Mouse (Mus musculus): ENCODE measurements at regions not wholly inside any gene's neighbourhood (a gene's known extent, or its start where the extent isn't known, plus 50 kb on each side); places are given as distances from the start of the nearest gene placed in this dataset.
A peak's percentile ranks its signal among the peaks of the same experiment; 100 is the strongest.

DNA sequence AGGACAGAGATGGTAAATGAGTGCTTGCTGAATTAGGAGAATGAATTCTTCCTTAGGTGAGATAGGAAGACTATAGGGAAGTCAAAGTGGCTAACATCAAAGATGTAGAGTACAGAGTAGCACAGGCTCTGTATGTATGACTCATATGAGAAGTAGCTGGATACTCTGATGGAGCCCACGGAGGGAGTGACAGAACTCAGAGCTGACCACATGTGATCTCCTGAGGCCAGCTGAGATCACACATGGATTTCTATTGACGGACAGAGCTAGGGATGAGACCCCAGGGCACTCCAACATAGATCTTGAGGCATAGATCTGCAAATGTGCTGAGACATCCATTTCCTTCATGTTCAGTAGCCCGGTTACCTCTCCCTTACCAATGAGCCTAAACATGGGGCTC lies 66.0 kb downstream of the Cops8 start:
- no peak for DNase-seq (ENCODE audit: low spot score)

GRCm38 (mm10) chr1:90669237-90669636 lies 66.5 kb downstream of the Cops8 start:
- DNase-seq (ENCODE audit: low spot score), result no peak

- DNase-seq (ENCODE audit: low spot score), result no peak
Observed at GRCm38 (mm10) chr1:90670346-90670745, 67.6 kb downstream of the Cops8 start.

GRCm38 (mm10) chr1:90673751-90674150 lies 71.0 kb downstream of the Cops8 start:
- DNase-seq (ENCODE audit: low spot score), result no peak

DNA sequence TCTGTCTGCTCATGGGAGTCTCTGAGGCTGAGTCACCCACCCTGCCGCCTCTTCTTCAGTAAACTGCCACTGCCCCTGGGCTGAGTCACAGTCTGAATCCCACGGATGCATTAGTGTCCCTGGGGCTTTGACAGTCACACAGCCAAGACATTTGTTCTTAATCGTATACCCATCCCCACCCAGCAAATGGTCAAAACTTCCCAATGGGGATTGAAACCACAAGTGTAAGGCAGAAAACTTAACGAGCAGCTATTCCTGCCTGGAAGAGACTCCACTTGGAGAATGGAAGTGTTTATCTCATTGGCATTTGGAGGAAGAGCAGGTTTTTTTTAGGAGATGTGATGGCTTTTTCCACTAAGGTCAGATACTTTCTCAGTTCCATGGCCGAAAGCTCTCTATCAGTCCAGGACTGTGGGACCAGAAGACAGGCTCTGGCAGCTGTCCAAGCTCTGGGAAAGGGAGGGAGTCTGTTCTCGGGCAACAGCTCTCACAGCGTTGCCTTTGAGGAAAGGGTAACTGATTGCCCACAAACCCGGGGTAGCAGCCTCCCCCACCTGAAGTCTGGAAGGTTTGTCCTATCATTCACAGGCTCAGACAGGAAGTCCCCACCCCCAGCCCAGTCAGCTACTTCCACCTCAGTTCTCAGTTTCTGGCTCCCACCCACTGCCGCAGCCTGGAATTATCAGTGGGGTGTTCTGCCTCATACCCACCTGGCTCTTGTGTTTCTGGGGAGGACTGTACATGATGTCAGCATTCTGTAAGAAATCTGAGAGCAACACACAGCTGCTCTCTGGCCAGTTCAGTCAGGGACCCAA lies 73.6 kb downstream of the Cops8 start:
- DNase-seq (ENCODE audit: low spot score), result peak; percentile 29

- DNase-seq (ENCODE audit: low spot score), result no peak
Observed at GRCm38 (mm10) chr1:90677188-90677587, 74.4 kb downstream of the Cops8 start.

- DNase-seq (ENCODE audit: low spot score), result no peak
Observed at GRCm38 (mm10) chr1:90677651-90678201, 74.9 kb downstream of the Cops8 start.

DNA sequence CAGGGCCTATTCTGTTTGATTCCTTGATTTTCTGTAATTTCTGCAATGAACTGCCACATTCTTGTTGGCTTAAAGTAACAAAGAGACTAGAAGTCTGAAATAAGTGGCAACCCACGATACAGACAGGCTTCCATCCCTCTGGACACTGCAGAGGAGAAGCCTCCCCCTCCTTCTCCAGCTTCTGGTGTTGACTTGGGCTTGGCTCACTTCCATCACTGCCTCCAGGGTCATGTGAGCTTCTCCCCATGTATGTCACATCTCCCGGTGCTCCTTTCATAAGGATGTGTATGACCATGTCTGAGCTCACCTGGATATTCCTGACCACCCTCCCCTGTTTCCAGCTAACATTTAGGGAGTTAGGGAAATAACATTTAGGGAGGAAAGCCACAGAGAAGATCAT lies 75.6 kb downstream of the Cops8 start:
- no peak for DNase-seq (ENCODE audit: low spot score)

GRCm38 (mm10) chr1:90688086-90688485 lies 85.3 kb downstream of the Cops8 start:
- DNase-seq (ENCODE audit: low spot score), result no peak

DNA sequence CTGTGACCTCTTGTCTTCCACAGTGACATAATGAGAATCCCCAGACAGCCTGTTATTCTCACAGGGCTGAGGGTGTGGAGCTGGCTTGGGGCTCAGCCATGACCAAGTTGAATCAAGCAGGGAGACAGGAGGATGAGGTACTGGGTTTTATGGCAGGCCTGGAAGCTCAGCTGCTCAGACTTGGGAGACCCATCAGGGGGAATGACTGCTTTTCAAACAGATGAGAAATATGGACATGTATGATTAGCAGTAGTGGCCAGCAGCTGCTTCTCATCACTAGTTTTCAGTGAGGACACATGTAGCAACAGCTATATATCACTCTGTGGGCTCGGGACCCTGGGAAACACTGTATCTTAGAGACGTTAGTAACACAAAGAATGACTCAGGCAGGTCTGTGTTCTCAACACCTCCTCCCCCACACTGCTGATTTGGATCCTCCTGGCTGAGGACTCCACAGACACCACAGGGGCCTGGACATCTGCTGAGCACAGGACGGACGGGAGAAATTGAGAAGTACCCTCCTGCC lies 87.9 kb downstream of the Cops8 start:
- peak; percentile 43 for DNase-seq (ENCODE audit: low spot score)

DNA sequence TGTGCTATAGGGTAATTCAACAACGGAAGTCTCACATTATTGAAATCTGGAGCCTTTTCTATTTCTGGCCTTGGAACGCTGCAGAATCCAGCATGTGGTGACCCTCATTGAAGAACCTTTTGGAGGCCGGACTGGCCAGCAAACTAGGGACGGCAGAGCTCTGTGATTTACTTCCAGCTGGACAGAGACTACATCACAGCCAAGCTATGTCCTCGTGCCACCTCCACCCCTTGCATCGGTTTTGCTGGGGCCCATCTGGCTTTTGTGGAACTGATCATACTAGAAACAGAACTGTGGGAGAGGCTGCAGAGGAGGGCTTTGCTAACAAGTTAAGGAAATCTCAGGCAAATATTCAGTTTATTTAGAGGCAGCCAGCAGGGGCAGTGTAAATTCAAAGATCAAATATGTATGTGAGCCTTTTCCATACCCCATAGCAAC lies 88.4 kb downstream of the Cops8 start:
- DNase-seq (ENCODE audit: low spot score), result no peak

DNA sequence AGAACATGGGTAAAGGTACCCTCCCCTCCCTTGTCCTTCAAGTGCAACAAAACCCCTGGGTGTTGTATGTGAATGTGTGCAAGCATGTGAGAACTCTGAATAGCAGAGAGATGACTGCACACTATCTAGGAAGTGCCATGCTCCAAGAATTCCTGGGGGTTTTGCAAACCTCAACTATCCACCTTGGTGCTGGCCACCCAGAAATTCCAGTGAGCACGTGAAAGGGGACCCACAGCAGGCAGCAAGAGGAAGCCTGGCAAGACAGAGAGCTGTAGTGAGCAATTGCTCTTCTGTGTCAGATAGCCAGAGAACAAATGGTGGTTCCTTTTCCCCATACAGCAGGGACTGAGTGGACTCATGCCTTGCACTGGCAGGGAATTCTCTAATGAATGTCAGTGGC lies 90.1 kb downstream of the Cops8 start:
- no peak for DNase-seq (ENCODE audit: low spot score)

- DNase-seq (ENCODE audit: low spot score), result no peak
Observed at GRCm38 (mm10) chr1:90694761-90695160, 92.0 kb downstream of the Cops8 start.

DNA sequence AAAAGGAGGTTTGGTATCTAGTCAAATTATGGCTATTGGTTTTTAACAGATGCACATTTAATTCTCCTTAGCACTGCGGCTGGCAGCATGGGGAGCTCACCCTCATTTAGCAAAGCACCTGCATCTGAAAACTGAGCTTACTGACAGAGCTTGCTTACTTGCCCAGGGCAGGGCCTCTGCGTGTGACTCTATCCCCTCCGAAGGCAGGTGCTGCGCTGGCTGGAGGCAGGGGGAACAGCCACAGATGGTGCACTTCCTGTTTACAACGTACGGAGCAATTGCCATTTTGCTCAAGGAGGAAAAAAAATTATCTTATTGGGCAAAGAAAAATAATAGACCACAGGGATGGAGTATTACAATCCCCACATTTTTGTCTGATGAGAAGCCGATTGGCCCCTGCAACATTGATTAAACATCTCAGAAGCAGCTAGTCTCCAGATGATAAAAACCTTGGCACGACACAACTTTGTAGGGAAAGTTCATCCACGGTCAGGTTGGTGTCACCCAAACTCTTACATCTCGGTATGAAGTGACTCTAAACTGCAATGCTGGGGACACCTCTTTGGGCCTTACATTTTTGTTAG lies 92.5 kb downstream of the Cops8 start:
- DNase-seq (ENCODE audit: low spot score), result no peak

DNA sequence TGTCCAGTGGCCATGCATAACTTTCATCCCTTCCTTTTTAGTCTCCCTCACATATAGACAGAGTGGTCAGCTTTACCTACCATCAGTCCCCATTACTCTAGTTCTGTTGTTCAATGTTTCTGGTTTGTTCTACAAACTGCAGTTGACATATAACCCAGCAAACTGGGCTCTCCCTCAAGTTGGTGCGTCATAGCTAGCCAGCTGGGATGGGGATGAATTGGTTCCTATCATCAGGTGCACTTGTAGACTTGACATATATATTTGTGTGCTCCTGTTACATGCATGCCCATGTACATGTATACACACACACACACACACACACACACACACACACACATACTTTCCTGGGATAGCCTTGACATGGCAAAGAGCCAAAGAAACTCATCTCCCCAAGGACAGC lies 93.2 kb downstream of the Cops8 start:
- no peak for DNase-seq (ENCODE audit: low spot score)

DNA sequence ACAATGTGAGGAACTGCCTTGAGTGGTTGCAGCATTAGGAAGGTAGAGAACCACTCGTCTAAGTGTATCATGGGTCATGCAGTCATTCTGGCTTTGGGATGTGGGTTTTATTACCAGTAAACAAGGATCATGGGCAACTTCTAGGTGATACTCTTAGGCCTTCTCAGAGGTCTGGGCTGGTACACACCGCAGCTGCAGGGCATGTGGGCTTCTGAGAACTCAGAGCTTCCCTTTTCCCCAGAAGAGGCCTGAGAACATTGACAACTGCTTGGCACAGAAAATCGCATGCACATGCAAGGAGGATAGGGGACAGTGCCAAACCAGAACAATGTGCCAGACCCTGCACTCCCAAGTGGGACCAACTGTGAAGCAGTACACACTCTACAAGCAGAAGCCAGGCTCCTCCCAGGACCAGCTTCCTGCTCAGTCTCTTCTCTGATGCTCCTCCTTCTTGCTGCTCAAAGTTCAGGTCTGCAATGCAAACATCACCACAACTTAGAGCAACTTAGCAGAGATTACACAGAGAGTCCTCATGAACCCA lies 94.3 kb downstream of the Cops8 start:
- no peak for DNase-seq (ENCODE audit: low spot score)

DNA sequence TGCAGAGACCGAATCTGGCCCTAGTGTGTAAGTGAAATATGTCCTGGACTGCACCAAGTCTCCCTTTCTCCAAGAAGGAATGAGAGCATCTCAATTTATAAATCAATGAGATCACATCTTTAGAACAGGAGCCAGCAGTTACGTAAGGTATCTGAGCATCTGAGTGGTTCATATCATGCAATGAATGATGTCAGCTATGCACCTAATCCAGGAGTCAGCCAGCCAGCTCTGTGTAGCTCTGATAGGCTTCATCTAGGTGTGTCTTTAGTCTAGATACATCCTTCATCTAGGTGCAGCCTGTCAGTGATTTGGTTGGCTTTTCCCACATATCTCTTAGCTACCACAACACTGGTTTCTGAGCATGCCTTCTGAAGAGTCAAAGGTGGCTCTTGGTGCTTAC lies 95.8 kb downstream of the Cops8 start:
- no peak for DNase-seq (ENCODE audit: low spot score)

DNA sequence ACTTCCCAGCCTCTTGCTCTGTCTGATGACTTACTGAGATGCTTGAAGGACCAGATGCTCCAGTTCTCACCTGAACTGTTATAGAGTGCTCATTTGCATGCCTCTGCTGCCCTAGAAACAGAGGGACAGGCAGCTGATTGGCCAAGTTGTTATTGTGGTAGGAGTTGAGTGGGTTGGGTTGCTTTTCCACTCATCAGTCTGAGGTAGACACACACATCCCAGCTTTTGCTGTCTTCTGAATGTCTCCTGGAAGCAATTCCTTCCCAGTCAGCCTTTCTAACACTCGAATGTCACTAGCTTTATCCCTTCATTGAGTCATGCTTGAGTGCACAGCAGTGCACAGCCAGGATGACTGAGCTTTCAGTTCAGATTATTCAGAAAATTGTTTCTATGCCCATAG lies 99.0 kb downstream of the Cops8 start:
- no peak for DNase-seq (ENCODE audit: low spot score)

DNA sequence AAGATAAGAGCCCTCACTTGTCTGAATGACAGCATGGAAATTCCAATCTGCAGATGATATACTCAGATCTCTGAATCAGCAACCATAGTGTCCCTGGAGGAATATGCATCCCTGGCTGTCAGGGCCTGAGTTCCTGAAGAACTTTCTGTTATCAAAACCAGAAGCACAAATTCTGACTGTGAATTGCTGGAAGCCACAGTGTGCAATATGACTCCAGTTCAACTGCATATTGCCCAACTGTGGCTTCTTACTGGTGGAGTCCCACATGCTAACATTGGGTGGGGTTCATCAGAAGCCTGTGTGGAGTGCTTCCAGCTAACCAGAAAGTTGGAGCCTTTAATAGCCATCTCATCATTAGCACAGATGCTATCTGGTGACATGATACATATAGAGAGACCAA lies 103.6 kb downstream of the Cops8 start:
- DNase-seq (ENCODE audit: low spot score), result no peak

DNA sequence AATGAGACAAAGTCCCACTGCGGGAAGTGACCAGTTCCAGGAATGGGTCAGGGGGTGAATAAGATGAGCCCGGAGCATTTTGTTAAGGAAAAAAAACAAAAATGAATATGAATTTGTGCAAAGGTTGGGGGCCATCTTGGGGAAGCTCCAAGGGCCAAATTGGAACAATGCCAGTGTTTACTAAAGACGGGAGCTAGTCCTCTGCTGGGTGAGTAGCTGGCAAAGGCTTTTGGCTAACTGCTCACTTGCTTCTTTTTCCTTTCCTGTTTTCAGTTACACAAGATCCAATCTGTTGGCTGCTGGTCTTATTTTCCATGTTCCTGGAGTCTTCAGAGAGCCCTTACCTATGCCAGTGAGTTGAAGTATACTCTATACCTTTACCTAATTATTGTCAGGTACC lies 107.0 kb downstream of the Cops8 start:
- DNase-seq (ENCODE audit: low spot score), result no peak

- DNase-seq (ENCODE audit: low spot score), result peak; percentile 23
Observed at GRCm38 (mm10) chr1:90710566-90710965, 107.8 kb downstream of the Cops8 start.

DNA sequence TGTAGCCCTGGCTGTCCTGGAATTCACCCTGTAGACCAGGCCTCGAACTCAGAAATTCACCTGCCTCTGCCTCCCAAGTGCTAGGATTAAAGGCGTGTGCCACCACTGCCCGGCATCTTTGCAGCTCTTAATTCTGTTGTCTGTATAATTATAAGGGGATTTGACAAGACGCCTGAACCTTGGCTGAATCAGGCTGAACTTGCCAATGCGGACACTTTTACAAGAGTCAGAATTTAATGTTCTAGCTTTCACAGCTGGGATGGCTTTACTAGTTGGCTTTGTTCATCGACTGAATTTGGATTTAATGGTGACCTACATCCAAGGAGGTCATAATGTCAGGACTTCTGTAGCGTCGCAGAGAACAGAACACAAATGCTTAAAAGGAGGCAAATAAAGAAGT lies 108.3 kb downstream of the Cops8 start:
- DNase-seq (ENCODE audit: low spot score), result no peak
